Mouse (Mus musculus) effector memory CD4-positive, alpha-beta T cell, adult 7 months (primary cell): ENCODE results near the gene Atl2. TPM values are rescaled to one million over a fixed set of nuclear protein-coding genes. Genes with fewer than 3 reads are reported as not detected.

Source experiments
- polyA plus RNA-seq: library from polyadenylated mRNA; unstranded; fragments of 100-300 nt; shearing (Covaris generic); gene quantifications from one replicate; pipeline ENCODE4 v1.2.1, GENCODE M21; 2017

The Atl2 gene
- polyA plus RNA-seq = 59.9 TPM

GRCm38 (mm10) chr17:79895911-79896423 lies at the start of gene Atl2:
Gene Atl2, minus strand, starts transcription at chr17:79896123.

Other genes starting within 250 kb of the Atl2 start
- not detected for gene Cyp1b1, start 181.1 kb downstream of the Atl2 start, polyA plus RNA-seq
- gene Hnrnpll, start 166.2 kb upstream of the Atl2 start, polyA plus RNA-seq = 46.8 TPM
- 15.4 TPM for gene Galm, start 231.3 kb upstream of the Atl2 start, polyA plus RNA-seq